Mouse (Mus musculus) lung, postnatal 0 days (tissue): Measurements from ENCODE around the gene Cby1. TPM values are rescaled to one million over a fixed set of nuclear protein-coding genes. Genes with fewer than 3 reads are reported as not detected.

ENCODE experiments used
- ATAC-seq: fragments of 200-750 bp; cut with Nextera tagmentation; 2 replicates; pipeline ENCODE4 v1.8.0; 2017; ENCODE audit warnings: moderate library complexity
- DNase-seq: peaks from one replicate; pipeline ENCODE4 v3.0.0-alpha.2; 2016; ENCODE audit warnings: low spot score
- H3K27ac ChIP-seq: fragments of 300-500 bp; sonication (generic); 2 replicates; pipeline ENCODE4 v1.5.1; 2014; ENCODE audit warnings: antibody characterized with exemption, mild to moderate bottlenecking, low read length, mixed read lengths
- H3K27me3 ChIP-seq: fragments of 300-500 bp; sonication (generic); replicated peaks from 2 replicates; pipeline ENCODE4 v1.6.1; 2014; ENCODE audit warnings: low read length, mixed read lengths; ENCODE audit not compliant: insufficient read depth
- H3K36me3 ChIP-seq: fragments of 300-500 bp; sonication (generic); 2 replicates; pipeline ENCODE4 v1.6.1; 2014; ENCODE audit warnings: low read length, mixed read lengths; ENCODE audit not compliant: insufficient read depth
- H3K4me1 ChIP-seq: fragments of 300-500 bp; sonication (generic); 2 replicates; pipeline ENCODE4 v1.6.1; 2014; ENCODE audit warnings: antibody characterized with exemption, low read depth, low read length, mixed read lengths; ENCODE audit not compliant: insufficient read depth
- H3K4me2 ChIP-seq: fragments of 300-500 bp; sonication (generic); replicated peaks from 2 replicates; pipeline ENCODE4 v1.6.1; 2014; ENCODE audit warnings: low read depth, mild to moderate bottlenecking, low read length, moderate library complexity, mixed read lengths
- H3K4me3 ChIP-seq: fragments of 300-500 bp; sonication (generic); 2 replicates; pipeline ENCODE4 v1.5.1; 2014; ENCODE audit warnings: low read depth, low read length
- H3K9ac ChIP-seq: fragments of 300-500 bp; sonication (generic); replicated peaks from 2 replicates; pipeline ENCODE4 v1.6.1; 2014; ENCODE audit warnings: low read depth, mild to moderate bottlenecking
- H3K9me3 ChIP-seq: fragments of 300-500 bp; sonication (generic); 2 replicates; pipeline ENCODE4 v1.6.1; 2016; ENCODE audit warnings: low read length, mixed read lengths
- CTCF ChIP-seq: IDR thresholded peaks from 2 replicates; pipeline ENCODE4 v1.5.1; 2016; ENCODE audit warnings: antibody characterized with exemption, mild to moderate bottlenecking
- EP300 ChIP-seq: IDR thresholded peaks from 2 replicates; pipeline ENCODE4 v1.6.1; 2016; ENCODE audit warnings: antibody characterized with exemption, mild to moderate bottlenecking, control low read depth
- WGBS: fragments of 180-500 bp; shearing (Covaris S2); extraction: QIAGEN DNeasy Blood & Tissue Kit; methylation state at CpG from one replicate; pipeline ENCODE4 v1.1.7; 2014; 5-methylcytosine and 5-hydroxymethylcytosine counted together
- polyA plus RNA-seq: library from polyadenylated mRNA; unstranded; fragments of >200 nt; fragmentation: Nextera tagmentation; extraction: Ambion mirVana; gene quantifications from 2 replicates; pipeline ENCODE4 v1.2.1, GENCODE M21; 2015

The Cby1 gene
- polyA plus RNA-seq, 1 experiment from 2014 or later = 45.3 TPM

DNA sequence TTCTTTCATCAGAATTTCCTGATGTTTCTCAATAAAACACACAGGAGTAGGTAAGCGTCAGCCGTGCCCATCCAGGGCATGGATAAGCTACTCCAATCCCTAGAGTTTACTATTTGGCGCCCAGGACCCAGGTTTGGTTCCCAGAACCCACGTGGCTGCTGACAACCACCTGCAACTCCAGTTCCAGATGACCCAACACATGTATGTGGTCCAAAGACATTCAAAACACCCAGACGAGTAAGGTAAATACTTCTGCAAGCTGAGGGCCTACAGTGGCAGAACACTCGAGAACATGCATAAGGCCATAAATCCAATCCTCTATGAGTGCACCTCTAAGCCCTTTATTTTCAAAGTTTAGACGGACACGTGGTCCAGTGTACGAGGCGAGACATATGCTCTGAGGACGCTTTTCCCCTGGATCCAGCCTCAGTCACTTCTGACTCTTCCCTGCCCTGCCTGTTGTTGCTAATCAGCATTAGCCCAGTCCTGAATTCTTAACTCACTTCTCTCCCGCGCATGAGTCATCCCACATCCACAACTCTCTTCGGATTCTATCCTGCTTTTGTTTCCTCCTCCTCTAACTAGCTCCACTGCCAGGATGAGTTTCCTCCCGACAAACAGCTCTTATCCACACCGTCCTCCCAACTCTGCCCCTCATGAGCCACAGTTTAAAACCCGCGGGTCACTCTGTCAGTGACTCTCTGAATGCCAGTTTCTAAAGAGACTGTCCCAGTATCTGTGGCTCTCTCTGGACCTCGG is 24.9 kb downstream of the Cby1 start:
- Histone ChIP-seq H3K9ac (0 out of 2 replicates have a peak overlapping the region, but pooled peaks have one; percentile 4), H3K4me1 (peaks cover 30% of the 10 kb centered on the region), H3K27me3 (no peaks in the 10 kb centered on the region), H3K9me3 (no peaks in the 10 kb centered on the region), H3K4me2 (peak overlapping the region; percentile 66), H3K4me3 (no peak overlapping the region), H3K36me3 (no peaks in the 10 kb centered on the region), H3K27ac (no peak overlapping the region)
- TF ChIP-seq CTCF = no peak
- TF ChIP-seq EP300 = no peak
- ATAC-seq (no peak), DNase-seq (peak; percentile 50)
- WGBS = 61% methylated on average over 19 of the region's 19 CpGs

DNA sequence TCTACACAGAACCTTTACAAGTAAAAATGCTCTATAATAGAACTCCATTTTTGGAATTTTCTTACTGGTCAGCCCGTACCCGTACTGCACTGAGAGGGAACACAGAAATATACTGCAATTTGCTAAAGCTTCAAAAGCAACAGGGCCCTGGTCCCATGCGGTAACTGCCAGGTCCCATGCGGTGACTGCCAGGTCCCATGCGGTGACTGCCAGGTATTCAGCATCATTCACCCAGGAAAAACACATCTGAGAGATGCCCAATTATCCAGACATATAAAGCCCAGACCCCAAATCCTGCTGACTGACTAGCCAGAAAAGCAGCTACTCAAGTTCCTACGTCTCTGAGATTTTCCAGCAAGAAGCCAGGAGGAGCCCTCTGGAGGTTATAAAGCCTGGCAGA is 25.6 kb downstream of the Cby1 start:
- 78% methylated on average over 6 of the region's 6 CpGs for WGBS
- Histone ChIP-seq H3K4me2 (peak overlapping the region; percentile 66), H3K27me3 (no peaks in the 10 kb centered on the region), H3K27ac (no peak overlapping the region), H3K4me1 (peaks cover 30% of the 10 kb centered on the region), H3K9ac (0 out of 2 replicates have a peak overlapping the region, but pooled peaks have one; percentile 4), H3K36me3 (no peaks in the 10 kb centered on the region), H3K9me3 (no peaks in the 10 kb centered on the region), H3K4me3 (no peak overlapping the region)
- TF ChIP-seq CTCF (no peak), EP300 (no peak)
- DNase-seq = no peak
- ATAC-seq = no peak

DNA sequence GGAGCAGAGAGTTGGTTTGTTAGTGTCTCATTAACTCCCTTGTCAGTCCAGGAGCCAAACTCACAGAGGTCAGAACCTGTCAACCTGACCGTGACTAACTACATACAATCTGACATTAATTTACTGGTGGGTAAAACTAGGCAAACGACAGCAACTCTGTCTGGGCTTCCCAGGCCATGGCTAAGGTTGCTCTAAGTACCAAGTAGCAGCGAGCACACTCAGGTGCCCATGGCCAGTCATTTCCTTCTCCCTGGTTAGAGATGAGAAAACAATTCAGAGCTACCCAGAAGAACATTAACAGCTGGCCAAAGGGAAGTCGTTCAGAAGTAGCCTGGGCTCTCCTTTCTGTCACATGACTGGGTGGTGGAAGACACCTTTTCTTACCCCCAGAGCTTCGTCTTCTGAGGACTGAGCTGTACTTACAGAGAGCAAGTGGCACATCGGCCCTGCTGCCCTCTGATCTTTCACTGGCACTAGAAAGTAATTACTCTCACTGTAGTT is 26.2 kb downstream of the Cby1 start:
- 0 out of 2 replicates have a peak overlapping the region, but pooled peaks have one; percentile 4 for H3K9ac ChIP-seq
- no peak overlapping the region for H3K4me3 ChIP-seq
- DNase-seq = peak; percentile 68
- H3K9me3 ChIP-seq = no peaks in the 10 kb centered on the region
- peak overlapping the region; percentile 66 for H3K4me2 ChIP-seq
- peak overlapping the region; percentile 14; the same call in 1 of the 2 replicates for H3K27ac ChIP-seq
- no peak for ATAC-seq
- no peak for TF ChIP-seq CTCF
- TF ChIP-seq EP300 = no peak
- 22% methylated on average over 6 of the region's 6 CpGs for WGBS
- H3K36me3 ChIP-seq = no peaks in the 10 kb centered on the region
- H3K4me1 ChIP-seq = peaks cover 30% of the 10 kb centered on the region
- H3K27me3 ChIP-seq = no peaks in the 10 kb centered on the region

DNA sequence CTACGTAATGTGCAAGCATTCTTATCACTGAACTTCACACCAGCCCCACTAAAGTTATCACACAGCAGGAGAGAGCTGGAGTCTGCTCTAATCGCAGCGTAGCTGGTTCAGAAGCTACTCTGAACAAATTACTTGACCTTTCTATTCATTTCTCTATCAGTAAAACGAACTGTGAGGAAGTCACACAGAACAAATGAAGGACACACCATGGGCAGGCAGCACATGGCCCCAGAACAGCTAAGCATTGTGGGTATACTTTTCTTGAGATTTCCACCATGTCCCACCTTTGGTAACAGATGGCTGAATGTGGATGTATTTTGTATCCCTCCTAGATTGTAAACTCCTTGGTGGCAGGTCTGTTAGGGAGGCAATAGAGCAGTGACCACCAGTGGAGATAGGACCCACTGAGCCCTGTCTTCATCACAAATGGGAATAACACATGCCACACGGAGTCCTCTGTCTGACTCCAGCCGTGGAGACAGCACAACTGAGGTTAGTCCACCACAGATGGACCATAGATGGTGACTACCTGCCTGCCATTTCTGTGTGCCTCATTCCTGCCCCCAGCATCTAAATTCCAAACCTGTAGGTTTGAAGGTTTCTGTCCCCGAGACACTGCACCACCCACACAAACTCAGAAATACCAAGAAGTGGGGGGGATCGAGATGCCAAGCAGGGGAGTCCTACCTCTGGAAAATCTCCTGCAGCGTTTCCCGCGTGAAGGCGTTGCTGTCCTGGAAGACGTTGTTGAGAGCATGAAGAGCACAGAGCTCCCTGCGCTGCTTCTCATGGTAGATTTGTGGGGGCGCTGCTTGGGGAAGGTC is 27.3 kb downstream of the Cby1 start:
- DNase-seq = peak; percentile 11
- WGBS = 8% methylated on average over 15 of the region's 15 CpGs
- H3K27me3 ChIP-seq = no peaks in the 10 kb centered on the region
- peaks cover 30% of the 10 kb centered on the region for H3K4me1 ChIP-seq
- H3K9me3 ChIP-seq = no peaks in the 10 kb centered on the region
- TF ChIP-seq CTCF (no peak), EP300 (no peak)
- peak overlapping the region; percentile 66 for H3K4me2 ChIP-seq
- no peaks in the 10 kb centered on the region for H3K36me3 ChIP-seq
- no peak overlapping the region for H3K27ac ChIP-seq
- peak overlapping the region; percentile 58 for H3K9ac ChIP-seq
- no peak for ATAC-seq
- peak overlapping the region; percentile 63 for H3K4me3 ChIP-seq

DNA sequence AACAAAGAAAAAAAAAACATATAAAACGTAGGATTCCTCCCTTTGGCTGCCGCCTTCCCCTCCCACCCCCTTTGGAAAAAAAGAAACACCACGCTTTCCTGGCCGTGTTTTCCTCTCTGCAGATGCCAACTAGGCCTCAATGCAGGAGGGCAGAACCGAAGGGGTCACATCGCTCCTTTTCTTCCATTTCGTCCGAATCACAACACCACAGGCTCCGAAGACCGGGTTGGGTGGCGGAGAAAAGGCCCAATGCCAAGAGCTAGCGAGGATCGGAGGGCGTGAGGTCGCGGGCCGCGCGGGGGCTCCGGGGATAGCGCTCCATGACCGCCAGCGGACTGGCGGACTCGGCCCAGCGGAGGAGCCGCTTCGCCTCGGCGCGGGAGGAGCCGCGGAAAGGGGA is 28.2 kb downstream of the Cby1 start:
- Histone ChIP-seq H3K9me3 (no peaks in the 10 kb centered on the region), H3K27me3 (no peaks in the 10 kb centered on the region), H3K4me2 (peak overlapping the region; percentile 66), H3K36me3 (no peaks in the 10 kb centered on the region), H3K9ac (peak overlapping the region; percentile 58), H3K4me3 (peak overlapping the region; percentile 63), H3K4me1 (peaks cover 30% of the 10 kb centered on the region), H3K27ac (peak overlapping the region; percentile 98)
- ATAC-seq (no peak), DNase-seq (peak; percentile 49)
- 2% methylated on average over 33 of the region's 33 CpGs for WGBS
- TF ChIP-seq CTCF = no peak
- TF ChIP-seq EP300 = no peak

DNA sequence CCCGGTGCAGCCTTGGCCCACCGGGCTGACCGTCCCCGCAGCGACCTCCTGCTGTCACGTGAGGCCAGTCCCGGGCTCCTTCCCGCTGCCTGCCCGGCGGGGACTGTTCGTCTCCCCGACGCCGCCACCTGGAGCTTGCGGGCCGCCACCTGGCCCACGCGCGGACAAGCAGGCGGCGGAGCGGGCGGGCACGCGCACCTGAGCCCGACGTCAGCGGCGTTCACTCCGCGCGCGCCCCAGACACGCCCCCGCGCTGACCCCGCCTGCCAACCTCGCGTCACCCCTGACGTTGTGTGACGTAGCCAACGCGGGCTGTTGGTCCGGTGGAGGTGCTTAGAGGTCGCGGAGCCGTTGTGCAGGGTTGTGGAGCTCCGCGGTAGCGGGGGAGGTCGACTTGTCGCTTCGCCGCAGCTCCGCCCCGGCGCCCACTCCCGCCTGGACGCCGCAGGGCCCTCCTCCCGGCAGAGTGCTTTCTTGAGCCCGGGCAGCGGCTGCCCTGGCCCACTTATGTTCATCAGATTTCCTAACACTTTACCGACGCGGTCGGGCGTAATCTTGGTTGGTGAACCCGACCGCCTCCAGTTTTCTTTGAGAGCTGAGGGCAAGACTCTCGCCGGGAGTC is 28.8 kb downstream of the Cby1 start, which contains the start of gene Josd1:
Gene Josd1, minus strand, starts transcription at position 274 of the 622 bp plus-strand sequence.
- WGBS = 2% methylated on average over 71 of the region's 72 CpGs
- Histone ChIP-seq H3K36me3 (no peaks in the 10 kb centered on the region), H3K27ac (peak within 1 kb of the TSS; percentile 98), H3K9me3 (no peaks in the 10 kb centered on the region), H3K4me2 (peak within 1 kb of the TSS; percentile 66), H3K4me1 (peaks cover 30% of the 10 kb centered on the region), H3K27me3 (no peaks in the 10 kb centered on the region), H3K4me3 (peak within 1 kb of the TSS; percentile 63), H3K9ac (peak within 1 kb of the TSS; percentile 58)
- ATAC-seq (peak; percentile 72), DNase-seq (peak; percentile 95)
- TF ChIP-seq CTCF (no peak; the same call in 1 of the 2 replicates), EP300 (no peak)
